Mouse (Mus musculus) C2C12 (cell line): ENCODE data around the gene Mrps12. TPM values are rescaled to one million over a fixed set of nuclear protein-coding genes. Genes with fewer than 3 reads are reported as not detected.

Source experiments
- H3K27me3 ChIP-seq: one replicate; pipeline ENCODE4 v1.6.1; 2011; ENCODE audit not compliant: control insufficient read depth, insufficient read depth, insufficient read length
- H3K36me3 ChIP-seq: one replicate; pipeline ENCODE4 v1.6.1; 2011; ENCODE audit not compliant: control insufficient read depth, insufficient read depth
- H3K4me3 ChIP-seq: one replicate; pipeline ENCODE4 v1.5.1; 2011; ENCODE audit warnings: mild to moderate bottlenecking, control low read depth; ENCODE audit not compliant: poor library complexity, insufficient read depth, severe bottlenecking
- H3K79me2 ChIP-seq: one replicate; pipeline ENCODE4 v1.6.1; 2011; ENCODE audit not compliant: control insufficient read depth, insufficient read depth
- H3K79me3 ChIP-seq: one replicate; pipeline ENCODE4 v1.6.1; 2011; ENCODE audit warnings: low read depth, control low read depth
- H3ac ChIP-seq: one replicate; pipeline ENCODE3; 2011; ENCODE audit warnings: low read depth; ENCODE audit not compliant: control insufficient read depth, insufficient read length
- CEBPB ChIP-seq: IDR thresholded peaks from one replicate; pipeline ENCODE4 v1.6.1; 2011; ENCODE audit warnings: low read depth, mild to moderate bottlenecking, control low read depth, moderate library complexity
- CTCF ChIP-seq: IDR thresholded peaks from one replicate; pipeline ENCODE4 v1.5.1; 2011; ENCODE audit not compliant: control insufficient read depth, insufficient read depth, insufficient read length
- FOSL1 ChIP-seq: IDR thresholded peaks from one replicate; pipeline ENCODE4 v1.8.0; 2011; ENCODE audit warnings: mild to moderate bottlenecking, low read length; ENCODE audit not compliant: poor library complexity, insufficient read depth, severe bottlenecking
- MAX ChIP-seq: IDR thresholded peaks from one replicate; pipeline ENCODE4 v1.6.1; 2011; ENCODE audit warnings: mild to moderate bottlenecking, control low read depth
- MYOD1 ChIP-seq: IDR thresholded peaks from one replicate; pipeline ENCODE4 v1.6.1; 2011; ENCODE audit warnings: low read depth; ENCODE audit not compliant: control insufficient read depth, insufficient read length
- MYOG ChIP-seq: IDR thresholded peaks from one replicate; pipeline ENCODE4 v1.6.1; 2011; ENCODE audit not compliant: control insufficient read depth, insufficient read length; ENCODE audit errors: extremely low read depth
- USF1 ChIP-seq: IDR thresholded peaks from one replicate; pipeline ENCODE4 v1.6.1; 2011; ENCODE audit warnings: low read depth, mild to moderate bottlenecking, control low read depth, moderate library complexity
- polyA plus RNA-seq: library from polyadenylated mRNA; unstranded; fragments of >200 nt; fragmentation: generic; extraction: Trizol; gene quantifications from one replicate; pipeline ENCODE4 v1.2.1, GENCODE M21; 2012; ENCODE audit warnings: missing spikeins

Gene Mrps12
- polyA plus RNA-seq, 1 experiment: 193 TPM

GRCm38 (mm10) chr7:28766910-28767309 is 25.3 kb upstream of the Mrps12 start:
- no peak for TF ChIP-seq MYOD1
- TF ChIP-seq CTCF: no peak
- no peak for TF ChIP-seq FOSL1
- no peak for TF ChIP-seq CEBPB
- TF ChIP-seq MAX: no peak
- TF ChIP-seq MYOG: no peak
- no peak for TF ChIP-seq USF1
- H3K36me3 ChIP-seq: no peaks in the 10 kb centered on the region
- H3K27me3 ChIP-seq: no peaks in the 10 kb centered on the region
- H3K4me3 ChIP-seq: peak overlapping the region; percentile 40
- H3K79me3 ChIP-seq: peaks cover 4% of the 10 kb centered on the region
- H3K79me2 ChIP-seq: peaks cover 34% of the 10 kb centered on the region
- peak overlapping the region; percentile 63 for H3ac ChIP-seq

GRCm38 (mm10) chr7:28766173-28766879 is 24.7 kb upstream of the Mrps12 start, which contains the start of gene Sirt2:
Sirt2 (plus strand) TSS chr7:28766735.
- no peaks in the 10 kb centered on the region for H3K36me3 ChIP-seq
- TF ChIP-seq USF1: peak; percentile 79
- TF ChIP-seq FOSL1: no peak
- TF ChIP-seq CTCF: no peak
- no peak for TF ChIP-seq MYOD1
- TF ChIP-seq MAX: peak; percentile 48

DNA sequence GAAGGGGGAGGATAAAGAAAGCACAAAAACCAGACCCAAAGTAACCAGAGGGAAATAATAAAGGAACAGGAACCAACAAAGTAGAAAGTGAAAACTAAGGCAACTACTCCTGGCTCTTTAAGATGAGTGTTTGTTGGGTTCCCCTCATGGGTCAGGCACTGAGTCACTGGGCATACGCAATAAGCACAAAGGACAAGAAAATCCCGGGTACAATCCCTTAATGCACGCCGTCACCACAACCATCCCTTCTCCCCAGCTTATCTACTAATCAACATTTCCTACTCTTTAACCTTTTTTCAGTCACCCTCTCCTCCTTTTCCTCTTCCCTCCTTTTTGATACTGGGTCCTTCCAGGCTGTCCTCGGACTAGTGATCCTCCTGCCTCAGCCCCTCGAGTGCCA is 23.6 kb upstream of the Mrps12 start:
- no peak overlapping the region for H3ac ChIP-seq
- H3K79me3 ChIP-seq: peaks cover 4% of the 10 kb centered on the region
- H3K36me3 ChIP-seq: no peaks in the 10 kb centered on the region
- H3K4me3 ChIP-seq: no peak overlapping the region
- TF ChIP-seq CTCF (no peak), MYOD1 (no peak), MAX (no peak), FOSL1 (no peak), CEBPB (no peak), MYOG (no peak), USF1 (no peak)
- peaks cover 34% of the 10 kb centered on the region for H3K79me2 ChIP-seq
- no peaks in the 10 kb centered on the region for H3K27me3 ChIP-seq

More at GRCm38 (mm10) chr7:28766173-28766879, 24.7 kb upstream of the Mrps12 start, which contains the start of gene Sirt2:
- H3K4me3 ChIP-seq: peak within 1 kb of the TSS; percentile 66
- H3K27me3 ChIP-seq: no peaks in the 10 kb centered on the region
- H3K79me3 ChIP-seq: peaks cover 4% of the 10 kb centered on the region
- H3K79me2 ChIP-seq: peaks cover 34% of the 10 kb centered on the region
- peak within 1 kb of the TSS; percentile 63 for H3ac ChIP-seq

GRCm38 (mm10) chr7:28761907-28762306 is 20.3 kb upstream of the Mrps12 start:
- H3K4me3 ChIP-seq: no peak overlapping the region
- no peaks in the 10 kb centered on the region for H3K27me3 ChIP-seq
- no peak for TF ChIP-seq MYOG
- no peak for TF ChIP-seq CEBPB
- TF ChIP-seq CTCF: no peak
- TF ChIP-seq MAX: no peak
- no peak for TF ChIP-seq FOSL1
- TF ChIP-seq MYOD1: no peak
- no peak for TF ChIP-seq USF1
- H3K79me2 ChIP-seq: peaks cover 20% of the 10 kb centered on the region
- H3K36me3 ChIP-seq: no peaks in the 10 kb centered on the region
- no peak overlapping the region for H3ac ChIP-seq
- H3K79me3 ChIP-seq: peaks cover 4% of the 10 kb centered on the region

- no peaks in the 10 kb centered on the region for H3K36me3 ChIP-seq
- TF ChIP-seq FOSL1: no peak
- TF ChIP-seq MYOG: no peak
- TF ChIP-seq MYOD1: no peak
- no peak for TF ChIP-seq CEBPB
- TF ChIP-seq MAX: no peak
- TF ChIP-seq CTCF: no peak
- no peak for TF ChIP-seq USF1
Measured at GRCm38 (mm10) chr7:28758623-28759022, 17.0 kb upstream of the Mrps12 start.

DNA sequence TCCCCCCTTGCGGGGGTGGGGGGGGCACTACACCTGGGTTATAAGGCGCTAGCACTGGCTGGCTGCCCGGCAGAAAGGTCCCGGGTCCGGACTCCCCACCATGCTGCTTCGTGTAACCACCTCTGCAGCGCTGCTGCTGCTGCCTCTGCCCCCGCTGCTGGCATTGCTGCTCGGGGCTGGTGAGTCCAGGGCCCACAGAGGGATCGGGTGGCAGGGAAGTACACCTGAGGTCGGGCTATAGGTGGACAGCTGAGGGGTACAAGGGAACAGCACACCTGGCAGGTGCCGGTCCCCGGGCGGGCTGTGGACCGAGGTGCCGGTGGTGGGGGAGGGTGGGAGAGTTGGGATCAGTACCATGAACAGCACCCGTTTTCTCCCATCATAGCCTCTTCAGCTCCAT is 14.5 kb upstream of the Mrps12 start, which contains the start of gene Ccer2:
Ccer2 (plus strand) TSS at position 96 of the 400 bp plus-strand sequence.
- Histone ChIP-seq H3K4me3 (no peak within 1 kb of the TSS), H3K79me2 (no peaks in the 10 kb centered on the region), H3K36me3 (no peaks in the 10 kb centered on the region), H3K27me3 (no peaks in the 10 kb centered on the region), H3K79me3 (no peaks in the 10 kb centered on the region), H3ac (no peak within 1 kb of the TSS)
- TF ChIP-seq FOSL1 (no peak), MYOG (no peak), CEBPB (no peak), MAX (no peak), MYOD1 (no peak), CTCF (no peak), USF1 (no peak)

More at GRCm38 (mm10) chr7:28758623-28759022, 17.0 kb upstream of the Mrps12 start:
- Histone ChIP-seq H3K79me2 (no peaks in the 10 kb centered on the region), H3K4me3 (no peak overlapping the region), H3K79me3 (no peaks in the 10 kb centered on the region), H3ac (no peak overlapping the region), H3K27me3 (no peaks in the 10 kb centered on the region)
